Mouse (Mus musculus) kidney, postnatal 10 days (tissue): Measurements from ENCODE around the gene Selenoo.

Source experiments
- DNase-seq: peaks from one replicate; pipeline ENCODE4 v3.0.0; 2021; ENCODE audit warnings: mixed read lengths

Selenoo gene

GRCm38 (mm10) chr15:89076156-89076731 lies 12.6 kb upstream of the Selenoo start:
- DNase-seq: peak; percentile 68

- DNase-seq: peak; percentile 71
These were observed 10.6 kb upstream of the Selenoo start for GRCm38 (mm10) chr15:89078208-89078836.

GRCm38 (mm10) chr15:89083906-89084305 lies 5.0 kb upstream of the Selenoo start:
- DNase-seq: no peak

- DNase-seq: no peak
These were observed 4.1 kb upstream of the Selenoo start for GRCm38 (mm10) chr15:89084826-89085225.

GRCm38 (mm10) chr15:89089248-89090051 lies 566 bp downstream of the Selenoo start:
- peak; percentile 65 for DNase-seq

GRCm38 (mm10) chr15:89090662-89091061 lies 1.8 kb downstream of the Selenoo start:
- no peak for DNase-seq

GRCm38 (mm10) chr15:89092181-89092580 lies 3.3 kb downstream of the Selenoo start:
- no peak for DNase-seq

GRCm38 (mm10) chr15:89097450-89097849 lies 8.6 kb downstream of the Selenoo start:
- no peak for DNase-seq

- DNase-seq: no peak
These were observed 9.7 kb downstream of the Selenoo start for GRCm38 (mm10) chr15:89098616-89099015.

GRCm38 (mm10) chr15:89100823-89101222 lies 11.9 kb downstream of the Selenoo start:
- no peak for DNase-seq

- peak; percentile 10 for DNase-seq
These were observed 13.8 kb downstream of the Selenoo start for GRCm38 (mm10) chr15:89102646-89103045.

- DNase-seq: no peak
These were observed 15.0 kb downstream of the Selenoo start for GRCm38 (mm10) chr15:89103921-89104320.

- no peak for DNase-seq
These were observed 15.5 kb downstream of the Selenoo start for GRCm38 (mm10) chr15:89104425-89104824.

GRCm38 (mm10) chr15:89106073-89106472 lies 17.2 kb downstream of the Selenoo start:
- no peak for DNase-seq

GRCm38 (mm10) chr15:89106976-89107375 lies 18.1 kb downstream of the Selenoo start:
- no peak for DNase-seq

- no peak for DNase-seq
These were observed 21.3 kb downstream of the Selenoo start for GRCm38 (mm10) chr15:89110147-89110546.

- no peak for DNase-seq
These were observed 29.1 kb downstream of the Selenoo start for GRCm38 (mm10) chr15:89118007-89118406.

GRCm38 (mm10) chr15:89122649-89123366 lies 33.9 kb downstream of the Selenoo start, which contains the start of gene Tubgcp6:
Tubgcp6 (minus strand) TSS chr15:89123112.
- DNase-seq: peak; percentile 97

GRCm38 (mm10) chr15:89123595-89123994 lies 34.7 kb downstream of the Selenoo start:
- DNase-seq: peak; percentile 66

- DNase-seq: no peak
These were observed 35.4 kb downstream of the Selenoo start for GRCm38 (mm10) chr15:89124312-89124711.

- no peak for DNase-seq
These were observed 36.5 kb downstream of the Selenoo start for GRCm38 (mm10) chr15:89125351-89125750.

- DNase-seq: no peak
These were observed 37.7 kb downstream of the Selenoo start for GRCm38 (mm10) chr15:89126622-89127021.

- no peak for DNase-seq
These were observed 38.6 kb downstream of the Selenoo start for GRCm38 (mm10) chr15:89127364-89127940.
